Mouse (Mus musculus) MEL (cell line): ENCODE results near the gene Trak1. TPM values are rescaled to one million over a fixed set of nuclear protein-coding genes. Genes with fewer than 3 reads are reported as not detected.
A peak's percentile ranks its signal among the peaks of the same experiment; 100 is the strongest.

ENCODE experiments used
- DNase-seq: peaks from one replicate; pipeline ENCODE4 v3.0.0; 2011; ENCODE audit warnings: low read depth, low spot score
- H3K27ac ChIP-seq: 2 replicates; pipeline ENCODE4 v1.5.1; 2012; ENCODE audit warnings: low read depth, mild to moderate bottlenecking, control low read depth, low read length, moderate library complexity; ENCODE audit not compliant: control insufficient read depth
- H3K27me3 ChIP-seq, 2 experiments: fragments of 150-350 bp in 1 of 2; sonication (generic) in 1 of 2; 2 replicates each; pipeline ENCODE4 v1.6.1; 2012; ENCODE audit warnings: low read length in 2 of 2, mild to moderate bottlenecking in 2 of 2, improper control_type of control experiment in 1 of 2, moderate library complexity in 1 of 2; ENCODE audit not compliant: insufficient read depth in 2 of 2, control insufficient read depth in 1 of 2
- H3K36me3 ChIP-seq, 2 experiments: 2 replicates each; pipeline ENCODE4 v1.6.1; 2012 to 2014; ENCODE audit warnings: low read length in 2 of 2, improper control_type of control experiment in 1 of 2, inconsistent platforms in 1 of 2, mild to moderate bottlenecking in 1 of 2; ENCODE audit not compliant: insufficient read depth in 2 of 2, control insufficient read depth in 1 of 2
- H3K4me1 ChIP-seq, 2 experiments: fragments of 150-350 bp in 1 of 2; sonication (generic) in 1 of 2; 2 replicates each; pipeline ENCODE4 v1.6.1; 2012; ENCODE audit warnings: low read length in 2 of 2, improper control_type of control experiment in 1 of 2, mild to moderate bottlenecking in 1 of 2; ENCODE audit not compliant: insufficient read depth in 2 of 2, control insufficient read depth in 1 of 2
- H3K4me3 ChIP-seq, 2 experiments: fragments of 150-350 bp in 1 of 2; sonication (generic) in 1 of 2; 2 replicates each; pipeline ENCODE4 v1.5.1; 2012; ENCODE audit warnings: low read depth in 2 of 2, low read length in 2 of 2, mild to moderate bottlenecking in 2 of 2, moderate library complexity in 2 of 2, control low read depth in 1 of 2, improper control_type of control experiment in 1 of 2; ENCODE audit not compliant: control insufficient read depth in 1 of 2, insufficient read depth in 1 of 2
- H3K79me2 ChIP-seq: 2 replicates; pipeline ENCODE4 v1.6.1; 2012; ENCODE audit warnings: mild to moderate bottlenecking, low read length, moderate library complexity; ENCODE audit not compliant: control insufficient read depth, poor library complexity, insufficient read depth
- H3K9ac ChIP-seq: 2 replicates; pipeline ENCODE4 v1.6.1; 2012; ENCODE audit warnings: low read depth, mild to moderate bottlenecking, control low read depth, low read length, moderate library complexity; ENCODE audit not compliant: control insufficient read depth, poor library complexity, severe bottlenecking
- H3K9me3 ChIP-seq: fragments of 150-350 bp; sonication (generic); replicated peaks from 2 replicates; pipeline ENCODE4 v1.6.1; 2012; ENCODE audit warnings: mild to moderate bottlenecking, low read length, improper control_type of control experiment, moderate library complexity; ENCODE audit not compliant: insufficient read depth
- BHLHE40 ChIP-seq: IDR thresholded peaks from 2 replicates; pipeline ENCODE4 v1.6.1; 2012; ENCODE audit warnings: low read depth, mild to moderate bottlenecking, inconsistent platforms, low read length, improper control_type of control experiment, borderline replicate concordance
- CHD1 ChIP-seq: IDR thresholded peaks from 2 replicates; pipeline ENCODE4 v1.6.1; 2012; ENCODE audit warnings: low read depth, mild to moderate bottlenecking, inconsistent platforms, low read length, improper control_type of control experiment
- CHD2 ChIP-seq: IDR thresholded peaks from 2 replicates; pipeline ENCODE4 v1.6.1; 2011; ENCODE audit warnings: low read length, improper control_type of control experiment
- CTCF ChIP-seq, 3 experiments: IDR thresholded peaks in 2 of 3; conservative IDR thresholded peaks in 1 of 3; 2 replicates each; pipeline ENCODE4 v1.5.1; 2011 to 2012; ENCODE audit warnings: low read length in 3 of 3, low read depth in 2 of 3, mild to moderate bottlenecking in 2 of 3, improper control_type of control experiment in 1 of 3, inconsistent platforms in 1 of 3, mixed read lengths in 1 of 3, moderate library complexity in 1 of 3; ENCODE audit not compliant: control insufficient read depth in 1 of 3, insufficient read depth in 1 of 3, poor library complexity in 1 of 3, severe bottlenecking in 1 of 3
- E2F4 ChIP-seq: IDR thresholded peaks from 2 replicates; pipeline ENCODE4 v1.6.1; 2011; ENCODE audit warnings: low read depth, low read length, improper control_type of control experiment, borderline replicate concordance
- EP300 ChIP-seq, 2 experiments: IDR thresholded peaks; 2 replicates each; pipeline ENCODE4 v1.6.1; 2011; ENCODE audit warnings: improper control_type of control experiment in 2 of 2, low read length in 2 of 2, low read depth in 1 of 2, mild to moderate bottlenecking in 1 of 2
- ETS1 ChIP-seq: IDR thresholded peaks from 2 replicates; pipeline ENCODE4 v1.6.1; 2012; ENCODE audit warnings: low read depth, mild to moderate bottlenecking, inconsistent platforms, low read length, improper control_type of control experiment, moderate library complexity
- GABPA ChIP-seq: IDR thresholded peaks from 2 replicates; pipeline ENCODE4 v1.6.1; 2012; ENCODE audit warnings: low read depth, mild to moderate bottlenecking, inconsistent platforms, low read length, improper control_type of control experiment, moderate library complexity
- GATA1 ChIP-seq: IDR thresholded peaks from 2 replicates; pipeline ENCODE4 v1.6.1; 2011; ENCODE audit warnings: low read depth, low read length, improper control_type of control experiment
- HCFC1 ChIP-seq: IDR thresholded peaks from 2 replicates; pipeline ENCODE4 v1.6.1; 2012; ENCODE audit warnings: low read depth, mild to moderate bottlenecking, inconsistent platforms, low read length, improper control_type of control experiment, moderate library complexity
- JUND ChIP-seq: IDR thresholded peaks from 2 replicates; pipeline ENCODE4 v1.6.1; 2011; ENCODE audit warnings: low read depth, mild to moderate bottlenecking, improper control_type of control experiment, low read length
- KAT2A ChIP-seq: conservative IDR thresholded peaks from 2 replicates; pipeline ENCODE4 v1.6.1; 2012; ENCODE audit warnings: low read depth, low read length, improper control_type of control experiment, inconsistent platforms
- MAFK ChIP-seq: IDR thresholded peaks from 2 replicates; pipeline ENCODE4 v1.6.1; 2011; ENCODE audit warnings: low read depth, mild to moderate bottlenecking, low read length, improper control_type of control experiment, borderline replicate concordance
- MAX ChIP-seq: IDR thresholded peaks from 2 replicates; pipeline ENCODE4 v1.6.1; 2011; ENCODE audit warnings: low read length, improper control_type of control experiment
- MAZ ChIP-seq: IDR thresholded peaks from 2 replicates; pipeline ENCODE4 v1.6.1; 2012; ENCODE audit warnings: low read depth, mild to moderate bottlenecking, inconsistent platforms, low read length, improper control_type of control experiment
- MEF2A ChIP-seq: IDR thresholded peaks from 2 replicates; pipeline ENCODE4 v1.6.1; 2014; ENCODE audit warnings: low read depth, mild to moderate bottlenecking, inconsistent platforms, low read length, improper control_type of control experiment; ENCODE audit not compliant: poor library complexity, insufficient replicate concordance, severe bottlenecking; ENCODE audit errors: extremely low read depth
- MXI1 ChIP-seq: IDR thresholded peaks from 2 replicates; pipeline ENCODE4 v1.6.1; 2011; ENCODE audit warnings: mild to moderate bottlenecking, low read depth, low read length, improper control_type of control experiment
- MYB ChIP-seq: IDR thresholded peaks from 2 replicates; pipeline ENCODE4 v1.6.1; 2011; ENCODE audit warnings: mild to moderate bottlenecking, low read depth, low read length, improper control_type of control experiment
- MYC ChIP-seq: IDR thresholded peaks from 2 replicates; pipeline ENCODE4 v1.6.1; 2011; ENCODE audit warnings: low read depth, mild to moderate bottlenecking, low read length, improper control_type of control experiment, moderate library complexity
- NELFE ChIP-seq: IDR thresholded peaks from 2 replicates; pipeline ENCODE4 v1.6.1; 2011; ENCODE audit warnings: low read depth, low read length, improper control_type of control experiment
- NRF1 ChIP-seq: IDR thresholded peaks from 2 replicates; pipeline ENCODE4 v1.6.1; 2014; ENCODE audit warnings: low read depth, mild to moderate bottlenecking, inconsistent platforms, low read length, improper control_type of control experiment, moderate library complexity; ENCODE audit not compliant: poor library complexity, insufficient read depth, severe bottlenecking
- POLR2A ChIP-seq, 2 experiments: IDR thresholded peaks; 2 replicates each; pipeline ENCODE4 v1.6.1; 2011 to 2012; ENCODE audit warnings: low read length in 2 of 2, mild to moderate bottlenecking in 2 of 2, control low read depth in 1 of 2, improper control_type of control experiment in 1 of 2, low read depth in 1 of 2, moderate library complexity in 1 of 2; ENCODE audit not compliant: control insufficient read depth in 1 of 2, insufficient read depth in 1 of 2, poor library complexity in 1 of 2
- POLR2AphosphoS2 ChIP-seq: IDR thresholded peaks from 2 replicates; pipeline ENCODE4 v1.6.1; 2011; ENCODE audit warnings: low read length, improper control_type of control experiment
- POLR2AphosphoS5 ChIP-seq: IDR thresholded peaks from 2 replicates; pipeline ENCODE4 v1.6.1; 2012; ENCODE audit warnings: low read depth, borderline replicate concordance, mild to moderate bottlenecking, inconsistent platforms, low read length, moderate library complexity, mixed read lengths
- RAD21 ChIP-seq: IDR thresholded peaks from 2 replicates; pipeline ENCODE4 v1.6.1; 2011; ENCODE audit warnings: mild to moderate bottlenecking, low read depth, low read length, improper control_type of control experiment
- RCOR1 ChIP-seq: IDR thresholded peaks from 2 replicates; pipeline ENCODE4 v1.6.1; 2012; ENCODE audit warnings: low read depth, mild to moderate bottlenecking, inconsistent platforms, low read length, improper control_type of control experiment
- SIN3A ChIP-seq: IDR thresholded peaks from 2 replicates; pipeline ENCODE4 v1.6.1; 2012; ENCODE audit warnings: low read length, improper control_type of control experiment, inconsistent platforms
- SMC3 ChIP-seq: IDR thresholded peaks from 2 replicates; pipeline ENCODE4 v1.6.1; 2011; ENCODE audit warnings: low read depth, low read length, improper control_type of control experiment
- TAL1 ChIP-seq: IDR thresholded peaks from 2 replicates; pipeline ENCODE4 v1.6.1; 2012; ENCODE audit warnings: mild to moderate bottlenecking, inconsistent platforms, low read length, moderate library complexity, mixed read lengths
- TBP ChIP-seq: IDR thresholded peaks from 2 replicates; pipeline ENCODE4 v1.8.0; 2011; ENCODE audit warnings: low read depth, low read length, improper control_type of control experiment
- TCF12 ChIP-seq: IDR thresholded peaks from 2 replicates; pipeline ENCODE4 v1.6.1; 2014; ENCODE audit warnings: low read depth, mild to moderate bottlenecking, inconsistent platforms, low read length, improper control_type of control experiment, moderate library complexity
- UBTF ChIP-seq: IDR thresholded peaks from 2 replicates; pipeline ENCODE4 v1.6.1; 2012; ENCODE audit warnings: low read depth, mild to moderate bottlenecking, inconsistent platforms, low read length, improper control_type of control experiment, moderate library complexity, borderline replicate concordance; ENCODE audit not compliant: insufficient read depth
- USF1 ChIP-seq: IDR thresholded peaks from 2 replicates; pipeline ENCODE4 v1.6.1; 2014; ENCODE audit warnings: low read depth, mild to moderate bottlenecking, inconsistent platforms, low read length, improper control_type of control experiment, moderate library complexity
- USF2 ChIP-seq, 2 experiments: IDR thresholded peaks; 2 replicates each; pipeline ENCODE4 v1.6.1; 2011 to 2012; ENCODE audit warnings: improper control_type of control experiment in 2 of 2, low read length in 2 of 2, borderline replicate concordance in 1 of 2, inconsistent platforms in 1 of 2, low read depth in 1 of 2, mild to moderate bottlenecking in 1 of 2; ENCODE audit not compliant: insufficient read depth in 1 of 2
- ZC3H11A ChIP-seq: IDR thresholded peaks from 2 replicates; pipeline ENCODE4 v1.6.1; 2012; ENCODE audit warnings: low read depth, mild to moderate bottlenecking, inconsistent platforms, low read length, improper control_type of control experiment
- ZKSCAN1 ChIP-seq: IDR thresholded peaks from 2 replicates; pipeline ENCODE4 v1.6.1; 2012; ENCODE audit warnings: low read depth, mild to moderate bottlenecking, inconsistent platforms, low read length, improper control_type of control experiment, moderate library complexity
- ZMIZ1 ChIP-seq: IDR thresholded peaks from 2 replicates; pipeline ENCODE4 v1.6.1; 2012; ENCODE audit warnings: low read depth, mild to moderate bottlenecking, inconsistent platforms, low read length, improper control_type of control experiment, moderate library complexity
- ZNF384 ChIP-seq: IDR thresholded peaks from 2 replicates; pipeline ENCODE4 v1.6.1; 2012; ENCODE audit warnings: low read depth, mild to moderate bottlenecking, inconsistent platforms, low read length, improper control_type of control experiment
- polyA plus RNA-seq, 2 experiments: library from polyadenylated mRNA; stranded (reverse) in 1 of 2; unstranded in 1 of 2; fragments of >175 nt in 1 of 2; fragments of >200 nt in 1 of 2; gene quantifications; 2 replicates each; pipeline versions ENCODE4 v1.2.1 to v1.2.4; 2012; ENCODE audit warnings: low replicate concordance in 2 of 2, low read depth in 1 of 2; ENCODE audit not compliant: insufficient read length in 2 of 2, insufficient read depth in 1 of 2, missing spikeins in 1 of 2
- total RNA-seq: library from RNA; depleted of rRNA; stranded (reverse); fragments of 300-350 nt; gene quantifications from 2 replicates; pipeline ENCODE4 v1.2.3, GENCODE M21; 2012

Gene Trak1
- total and polyA plus RNA-seq, 3 experiments: 16.2 to 35.5 TPM; not detected in 1

- no peaks in the 10 kb centered on the region for H3K9me3 ChIP-seq
- peak overlapping the region; percentile 33; the same call in 1 of the 2 replicates for H3K9ac ChIP-seq
- peak; percentile 94 for DNase-seq
- peaks cover 12 to 26% of the 10 kb centered on the region in 2 experiments for H3K4me1 ChIP-seq
- no peaks in the 10 kb centered on the region for H3K27me3 ChIP-seq
- peak overlapping the region; percentile 91 for H3K27ac ChIP-seq
- peaks cover 2% of the 10 kb centered on the region; the same call in 1 of the 2 replicates for H3K79me2 ChIP-seq
- peaks cover 0 to 22% of the 10 kb centered on the region in 2 experiments; a peak in 2 of 4 replicates for H3K36me3 ChIP-seq
- peak overlapping the region in 1 of 2 experiments; percentile 9; a peak in 1 of 4 replicates for H3K4me3 ChIP-seq
- TF ChIP-seq EP300 (IDR thresholded peaks at IDR 0.05; ENCODE audit: low read depth in 1 of 2, low read length in 2 of 2): peak; percentile 80 to 88
- no peak for TF ChIP-seq NRF1
- TF ChIP-seq KAT2A: no peak
- peak; percentile 47; the same call in 1 of the 2 replicates for TF ChIP-seq BHLHE40
- TF ChIP-seq JUND: no peak
- TF ChIP-seq MAZ: peak; percentile 71
- no peak for TF ChIP-seq E2F4
- no peak for TF ChIP-seq MYB
- TF ChIP-seq POLR2AphosphoS2: no peak
- no peak for TF ChIP-seq CTCF (IDR thresholded peaks at IDR 0.05 in 2 of 3, conservative IDR thresholded peaks at IDR 0.05 in 1 of 3; ENCODE audit: control insufficient read depth in 1 of 3, insufficient read depth in 1 of 3, low read depth in 2 of 3, low read length in 3 of 3, poor library complexity in 1 of 3, severe bottlenecking in 1 of 3)
- TF ChIP-seq ZC3H11A: no peak
- no peak for TF ChIP-seq NELFE
- TF ChIP-seq USF1: no peak
- TF ChIP-seq USF2 (IDR thresholded peaks at IDR 0.05; ENCODE audit: borderline replicate concordance in 1 of 2, insufficient read depth in 1 of 2, low read depth in 1 of 2, low read length in 2 of 2): no peak
- no peak for TF ChIP-seq MAFK
- peak; percentile 95 for TF ChIP-seq GATA1
- TF ChIP-seq SMC3: no peak
- no peak for TF ChIP-seq MAX
- TF ChIP-seq UBTF: no peak
- TF ChIP-seq CHD2: peak; percentile 63
- TF ChIP-seq ETS1: peak; percentile 80
- TF ChIP-seq TBP: peak; percentile 79
- no peak for TF ChIP-seq MEF2A
- peak; percentile 71 for TF ChIP-seq SIN3A
- no peak for TF ChIP-seq ZMIZ1
- TF ChIP-seq CHD1: no peak
- TF ChIP-seq POLR2AphosphoS5: no peak
- peak; percentile 86 for TF ChIP-seq TCF12
- TF ChIP-seq POLR2A (IDR thresholded peaks at IDR 0.05; ENCODE audit: control insufficient read depth in 1 of 2, insufficient read depth in 1 of 2, low read depth in 1 of 2, low read length in 2 of 2, poor library complexity in 1 of 2): peak in 1 of 2 experiments; percentile 28; a peak in 1 of 4 replicates
- TF ChIP-seq ZNF384: no peak
- TF ChIP-seq ZKSCAN1: no peak
- peak; percentile 79 for TF ChIP-seq MXI1
- no peak for TF ChIP-seq RAD21
- TF ChIP-seq HCFC1: no peak
- peak; percentile 60; the same call in 1 of the 2 replicates for TF ChIP-seq MYC
- TF ChIP-seq GABPA: no peak
- peak; percentile 44 for TF ChIP-seq RCOR1
- TF ChIP-seq TAL1: peak; percentile 50
Measured at GRCm38 (mm10) chr9:121426451-121426850, 129.1 kb downstream of the Trak1 start.
